Comparison of ENCODE assay signal across 8 mouse cellular contexts in genomic region chr7:84272206-84272818, GRCm38 (mm10).
DNase-seq lines count a peak whose midpoint lies in the region; ATAC-seq lines count a peak whose summit lies in the region.

No protein-coding gene starts in this region.

- H3K4me3 ChIP-seq in intestine, embryonic 15.5 days (replicated peaks): no peak overlapping the region
- H3K4me3 ChIP-seq in midbrain, embryonic 10.5 days: no peak overlapping the region

- peak; percentile 74 to 90 for DNase-seq in adrenal gland, adult (ENCODE audit: inconsistent age in 2 of 2, low spot score in 1 of 2)
- DNase-seq in embryo, embryonic 11 days: peak; percentile 84
- DNase-seq in gastrocnemius, postnatal 4 days (ENCODE audit: low spot score in 2 of 2): peak; percentile 38 to 69
- DNase-seq in left cerebral cortex, postnatal 14 days (ENCODE audit: low spot score in 2 of 2): peak; percentile 77 to 78
- peak; percentile 63 for DNase-seq in midbrain, embryonic 10.5 days (ENCODE audit: low spot score)
- DNase-seq in right cerebral cortex, postnatal 36 days (ENCODE audit: low spot score in 2 of 2): peak; percentile 35 to 66
- DNase-seq in urinary bladder, postnatal 4 days (ENCODE audit: low spot score in 2 of 2): peak; percentile 69 to 74

- 28% methylated on average over 7 of the region's 7 CpGs for WGBS in intestine, embryonic 15.5 days
- 31% methylated on average over 7 of the region's 7 CpGs for WGBS in midbrain, embryonic 10.5 days

- no peak overlapping the region for H3K9ac ChIP-seq in intestine, embryonic 15.5 days

- no peaks in the 10 kb centered on the region for H3K27me3 ChIP-seq in intestine, embryonic 15.5 days (replicated peaks)
- H3K27me3 ChIP-seq in midbrain, embryonic 10.5 days (ENCODE audit: low read depth, poor library complexity, severe bottlenecking): no peaks in the 10 kb centered on the region

- H3K36me3 ChIP-seq in intestine, embryonic 15.5 days: no peaks in the 10 kb centered on the region
- peaks cover 95% of the 10 kb centered on the region for H3K36me3 ChIP-seq in midbrain, embryonic 10.5 days

- H3K27ac ChIP-seq in intestine, embryonic 15.5 days: no peak overlapping the region
- H3K27ac ChIP-seq in midbrain, embryonic 10.5 days (replicated peaks): no peak overlapping the region

- no peak overlapping the region for H3K4me2 ChIP-seq in intestine, embryonic 15.5 days (replicated peaks)

- peak; percentile 91 for ATAC-seq in intestine, embryonic 15.5 days

- no peaks in the 10 kb centered on the region for H3K9me3 ChIP-seq in intestine, embryonic 15.5 days
- no peaks in the 10 kb centered on the region for H3K9me3 ChIP-seq in midbrain, embryonic 10.5 days (replicated peaks)

- intact Hi-C loops in left cerebral cortex, postnatal 14 days (cut with DNase I): loop anchor here (1.0 to 5.0 kb wide), 2 partner anchors 183 to 360 kb away; no protein-coding TSS in a partner anchor

- no peaks in the 10 kb centered on the region for H3K4me1 ChIP-seq in intestine, embryonic 15.5 days (replicated peaks)
- no peaks in the 10 kb centered on the region for H3K4me1 ChIP-seq in midbrain, embryonic 10.5 days
